Mouse (Mus musculus): Measurements from ENCODE around the gene Lsamp. TPM values are rescaled to one million over a fixed set of nuclear protein-coding genes. Genes with fewer than 3 reads are reported as not detected.

The Lsamp gene
- polyA plus RNA-seq, 1 experiment from 2014 or later, result 1.1 TPM

DNA sequence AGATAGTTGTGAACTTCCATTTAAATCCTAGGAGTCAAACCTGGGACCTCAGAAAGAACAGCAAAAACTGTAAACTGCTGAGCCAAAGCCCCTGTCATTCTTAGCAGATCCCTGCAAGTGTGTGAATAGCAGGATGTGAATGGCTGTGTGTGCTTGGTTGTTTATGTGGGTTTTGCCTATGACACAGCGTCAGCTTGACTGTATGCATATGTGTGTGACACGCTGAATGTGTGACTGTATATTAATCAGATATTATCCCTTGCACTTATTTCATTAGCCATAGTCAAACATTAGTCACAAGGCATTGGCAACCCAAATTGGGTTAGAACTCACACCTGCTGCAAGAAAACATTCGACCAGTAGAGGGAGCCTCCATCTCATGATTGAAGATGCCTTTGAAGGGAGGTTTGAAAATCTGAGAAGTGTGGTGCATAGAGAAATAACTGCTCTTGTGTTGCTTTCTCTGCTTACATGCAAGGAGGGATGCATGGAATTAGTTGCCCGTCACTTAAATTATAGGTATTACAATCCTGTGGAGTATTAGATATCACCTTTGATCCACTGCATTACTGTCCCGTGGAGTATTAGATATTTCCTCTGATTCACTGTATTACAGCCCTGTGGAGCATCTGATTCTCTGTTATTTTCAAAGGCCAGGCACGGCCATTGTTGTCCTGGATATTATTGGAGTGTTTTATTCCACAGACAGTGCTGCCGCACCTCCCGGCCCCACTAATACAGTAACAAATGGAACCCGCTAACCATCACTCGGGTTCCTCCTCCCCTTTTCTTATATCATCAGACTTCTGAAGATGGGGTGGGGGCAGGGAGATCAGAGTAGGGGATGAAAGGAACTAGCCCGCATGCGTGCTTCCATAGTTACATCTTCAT, 1274.2 kb downstream of the Lsamp start:
- WGBS, result 54% methylated on average over 12 of the region's 12 CpGs

GRCm38 (mm10) chr16:41275999-41276671, 1292.0 kb downstream of the Lsamp start:
- 82% methylated on average over 2 of the region's 2 CpGs for WGBS
- H3K36me3 ChIP-seq, result no peaks in the 10 kb centered on the region
- no peaks in the 10 kb centered on the region for H3K9me3 ChIP-seq (replicated peaks)

More for the DNA sequence above, 1274.2 kb downstream of the Lsamp start:
- Histone ChIP-seq H3K27ac (ENCODE audit: poor library complexity, severe bottlenecking) (no peak overlapping the region), H3K4me1 (replicated peaks) (no peaks in the 10 kb centered on the region), H3K9ac (no peak overlapping the region), H3K27me3 (replicated peaks) (no peaks in the 10 kb centered on the region), H3K4me3 (no peak overlapping the region), H3K9me3 (replicated peaks) (no peaks in the 10 kb centered on the region), H3K4me2 (no peak overlapping the region), H3K36me3 (no peaks in the 10 kb centered on the region)
- ATAC-seq (ENCODE audit: insufficient number of reproducible peaks, low FRiP score), result 0 out of 2 replicates have a peak, but pooled peaks have one; percentile 29

GRCm38 (mm10) chr16:41317992-41318391, 1333.8 kb downstream of the Lsamp start:
- Histone ChIP-seq H3K4me3 (no peak overlapping the region), H3K27me3 (replicated peaks) (no peaks in the 10 kb centered on the region), H3K9me3 (replicated peaks) (no peaks in the 10 kb centered on the region), H3K27ac (ENCODE audit: poor library complexity, severe bottlenecking) (no peak overlapping the region), H3K9ac (no peak overlapping the region), H3K4me1 (replicated peaks) (no peaks in the 10 kb centered on the region), H3K36me3 (no peaks in the 10 kb centered on the region), H3K4me2 (no peak overlapping the region)
- 64% methylated on average over 3 of the region's 3 CpGs for WGBS
- ATAC-seq (ENCODE audit: insufficient number of reproducible peaks, low FRiP score), result no peak

More at GRCm38 (mm10) chr16:41275999-41276671, 1292.0 kb downstream of the Lsamp start:
- Histone ChIP-seq H3K4me2 (no peak overlapping the region), H3K27ac (ENCODE audit: poor library complexity, severe bottlenecking) (no peak overlapping the region), H3K4me1 (replicated peaks) (no peaks in the 10 kb centered on the region), H3K4me3 (no peak overlapping the region), H3K27me3 (replicated peaks) (no peaks in the 10 kb centered on the region), H3K9ac (no peak overlapping the region)
- ATAC-seq (ENCODE audit: insufficient number of reproducible peaks, low FRiP score), result no peak

DNA sequence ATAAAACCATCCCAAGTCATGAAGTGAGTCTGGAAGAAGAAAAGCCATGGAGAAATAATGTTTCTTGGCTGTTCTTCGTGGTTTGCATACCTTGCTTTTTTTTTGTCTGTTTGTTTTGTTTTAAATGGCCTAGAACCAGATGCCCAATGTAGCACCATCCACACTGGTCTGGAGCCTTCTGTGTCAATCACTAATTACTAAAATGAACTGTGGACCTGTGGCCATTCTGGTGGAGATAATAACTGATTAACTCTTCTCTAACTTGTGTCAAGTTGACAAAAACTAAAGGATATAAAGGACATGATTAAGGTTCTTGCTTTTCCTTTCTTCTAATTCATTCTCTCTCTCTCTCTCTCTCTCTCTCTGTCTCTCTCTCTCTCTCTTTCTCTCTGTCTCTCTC, 1359.3 kb downstream of the Lsamp start:
- H3K4me1 ChIP-seq (replicated peaks), result no peaks in the 10 kb centered on the region
- no peaks in the 10 kb centered on the region for H3K9me3 ChIP-seq (replicated peaks)
- H3K36me3 ChIP-seq, result no peaks in the 10 kb centered on the region
- no peak overlapping the region for H3K4me2 ChIP-seq
- H3K4me3 ChIP-seq, result no peak overlapping the region
- WGBS, result 80% methylated on average over 1 of the region's 1 CpGs
- no peak for ATAC-seq (ENCODE audit: insufficient number of reproducible peaks, low FRiP score)
- H3K27me3 ChIP-seq (replicated peaks), result no peaks in the 10 kb centered on the region
- no peak overlapping the region for H3K27ac ChIP-seq (ENCODE audit: poor library complexity, severe bottlenecking)
- no peak overlapping the region for H3K9ac ChIP-seq

- Histone ChIP-seq H3K27ac (ENCODE audit: poor library complexity, severe bottlenecking) (no peak overlapping the region), H3K36me3 (no peaks in the 10 kb centered on the region), H3K9ac (no peak overlapping the region), H3K4me3 (no peak overlapping the region), H3K9me3 (replicated peaks) (no peaks in the 10 kb centered on the region), H3K4me1 (replicated peaks) (no peaks in the 10 kb centered on the region), H3K27me3 (replicated peaks) (no peaks in the 10 kb centered on the region), H3K4me2 (no peak overlapping the region)
- WGBS, result 78% methylated on average over 2 of the region's 2 CpGs
- no peak for ATAC-seq (ENCODE audit: insufficient number of reproducible peaks, low FRiP score)
Observed at GRCm38 (mm10) chr16:41365138-41365537, 1381.0 kb downstream of the Lsamp start.

DNA sequence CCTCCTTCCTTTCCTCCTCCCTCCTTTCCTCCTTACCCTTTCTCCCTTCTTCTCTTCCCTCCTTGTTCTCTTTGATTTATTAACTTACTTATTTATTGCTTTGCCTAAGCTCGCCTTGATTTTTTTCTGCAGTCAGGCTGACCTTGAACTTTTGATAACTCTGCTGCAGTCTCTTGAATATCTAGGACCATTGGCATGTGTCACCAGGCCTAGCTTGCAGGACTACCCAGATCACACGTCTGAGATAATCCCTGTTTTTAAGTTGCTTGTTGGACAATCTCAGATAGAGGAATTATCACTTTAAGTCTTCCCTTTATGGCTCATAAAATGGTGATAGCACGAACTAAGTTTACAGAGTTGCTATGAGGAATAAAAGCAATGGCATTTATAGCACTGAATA, 1399.5 kb downstream of the Lsamp start:
- 60% methylated on average over 3 of the region's 3 CpGs for WGBS
- H3K36me3 ChIP-seq, result no peaks in the 10 kb centered on the region
- no peak overlapping the region for H3K9ac ChIP-seq
- no peaks in the 10 kb centered on the region for H3K4me1 ChIP-seq (replicated peaks)
- H3K27me3 ChIP-seq (replicated peaks), result no peaks in the 10 kb centered on the region
- ATAC-seq (ENCODE audit: insufficient number of reproducible peaks, low FRiP score), result no peak
- H3K4me3 ChIP-seq, result no peak overlapping the region
- H3K4me2 ChIP-seq, result no peak overlapping the region
- no peak overlapping the region for H3K27ac ChIP-seq (ENCODE audit: poor library complexity, severe bottlenecking)
- H3K9me3 ChIP-seq (replicated peaks), result no peaks in the 10 kb centered on the region

- H3K4me2 ChIP-seq, result no peak overlapping the region
- H3K4me3 ChIP-seq, result no peak overlapping the region
- no peaks in the 10 kb centered on the region for H3K27me3 ChIP-seq (replicated peaks)
- 65% methylated on average over 1 of the region's 1 CpGs for WGBS
- H3K4me1 ChIP-seq (replicated peaks), result no peaks in the 10 kb centered on the region
- no peak overlapping the region for H3K27ac ChIP-seq (ENCODE audit: poor library complexity, severe bottlenecking)
- H3K9ac ChIP-seq, result no peak overlapping the region
- H3K9me3 ChIP-seq (replicated peaks), result no peaks in the 10 kb centered on the region
- ATAC-seq (ENCODE audit: insufficient number of reproducible peaks, low FRiP score), result no peak
- no peaks in the 10 kb centered on the region for H3K36me3 ChIP-seq
Observed at GRCm38 (mm10) chr16:41384288-41384687, 1400.1 kb downstream of the Lsamp start.

- Histone ChIP-seq H3K27me3 (replicated peaks) (no peaks in the 10 kb centered on the region), H3K4me3 (no peak overlapping the region), H3K9me3 (replicated peaks) (no peaks in the 10 kb centered on the region), H3K36me3 (no peaks in the 10 kb centered on the region), H3K4me1 (replicated peaks) (no peaks in the 10 kb centered on the region), H3K4me2 (no peak overlapping the region), H3K27ac (ENCODE audit: poor library complexity, severe bottlenecking) (no peak overlapping the region), H3K9ac (no peak overlapping the region)
- 54% methylated on average over 7 of the region's 7 CpGs for WGBS
- ATAC-seq (ENCODE audit: insufficient number of reproducible peaks, low FRiP score), result no peak
Observed at GRCm38 (mm10) chr16:41408850-41409249, 1424.7 kb downstream of the Lsamp start.

DNA sequence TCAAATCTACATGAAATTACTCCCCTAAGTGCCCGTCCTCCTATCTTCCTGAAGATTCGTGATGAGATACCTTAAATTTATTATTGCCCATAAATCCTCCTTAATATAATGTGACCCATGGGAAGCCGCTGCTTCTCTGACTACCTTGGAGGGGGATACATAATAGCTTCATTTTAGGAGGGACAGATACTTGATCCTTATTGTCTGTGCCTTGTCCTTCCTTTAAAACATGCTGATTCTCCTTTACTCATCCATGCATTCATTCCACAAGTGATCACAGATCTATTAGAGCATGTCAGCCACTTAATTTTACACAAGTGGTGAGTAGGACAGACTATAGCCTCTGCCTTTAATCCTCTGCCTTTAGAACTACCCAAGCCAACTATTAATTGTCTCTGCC, 1426.5 kb downstream of the Lsamp start:
- Histone ChIP-seq H3K9ac (no peak overlapping the region), H3K4me3 (no peak overlapping the region), H3K4me1 (replicated peaks) (no peaks in the 10 kb centered on the region), H3K27ac (ENCODE audit: poor library complexity, severe bottlenecking) (no peak overlapping the region), H3K4me2 (no peak overlapping the region), H3K27me3 (replicated peaks) (no peaks in the 10 kb centered on the region), H3K36me3 (no peaks in the 10 kb centered on the region), H3K9me3 (replicated peaks) (no peaks in the 10 kb centered on the region)
- WGBS, result 71% methylated on average over 3 of the region's 3 CpGs
- ATAC-seq (ENCODE audit: insufficient number of reproducible peaks, low FRiP score), result no peak

DNA sequence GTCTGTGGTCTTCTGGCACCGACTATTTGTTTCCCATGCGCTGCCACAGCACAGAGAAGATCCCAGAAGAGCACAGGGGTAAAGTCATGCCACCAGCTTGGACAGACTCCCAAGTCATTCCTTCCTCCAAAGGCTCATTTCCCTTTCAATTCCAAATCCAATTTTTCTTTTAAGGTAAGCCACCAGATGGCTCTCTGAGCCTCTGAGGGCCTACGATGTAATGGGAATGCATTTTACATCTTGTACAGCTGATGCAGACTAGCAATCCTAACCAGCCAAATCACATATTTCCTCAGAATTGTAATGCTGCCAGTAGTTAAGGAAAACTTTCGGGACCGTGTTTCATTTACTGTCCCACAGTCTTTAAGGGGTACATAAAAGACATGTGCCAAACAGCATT, 1433.2 kb downstream of the Lsamp start:
- no peak overlapping the region for H3K9ac ChIP-seq
- H3K36me3 ChIP-seq, result no peaks in the 10 kb centered on the region
- H3K4me2 ChIP-seq, result no peak overlapping the region
- no peaks in the 10 kb centered on the region for H3K9me3 ChIP-seq (replicated peaks)
- 80% methylated on average over 5 of the region's 5 CpGs for WGBS
- no peaks in the 10 kb centered on the region for H3K4me1 ChIP-seq (replicated peaks)
- no peak overlapping the region for H3K4me3 ChIP-seq
- no peak for ATAC-seq (ENCODE audit: insufficient number of reproducible peaks, low FRiP score)
- H3K27ac ChIP-seq (ENCODE audit: poor library complexity, severe bottlenecking), result no peak overlapping the region
- H3K27me3 ChIP-seq (replicated peaks), result no peaks in the 10 kb centered on the region

DNA sequence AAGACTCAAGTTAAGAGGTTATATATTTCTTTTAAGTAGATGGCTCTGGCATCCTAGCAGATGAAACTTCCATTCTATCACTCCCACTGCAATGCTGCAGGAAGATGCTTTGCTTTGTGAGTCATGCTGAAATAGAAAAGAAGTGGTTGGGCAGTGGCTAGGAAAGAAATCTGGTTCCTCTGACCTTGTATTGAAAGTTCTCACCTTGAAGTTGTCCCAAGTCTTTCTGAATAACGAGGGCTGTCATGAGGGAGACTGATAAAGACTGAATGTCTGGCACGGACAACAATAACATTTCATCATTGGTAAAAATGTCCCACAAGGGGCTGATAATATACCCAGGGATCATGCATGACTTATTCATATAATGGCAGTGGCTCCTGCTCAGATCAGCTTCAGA, 1483.2 kb downstream of the Lsamp start:
- Histone ChIP-seq H3K4me1 (replicated peaks) (no peaks in the 10 kb centered on the region), H3K9ac (no peak overlapping the region), H3K4me3 (no peak overlapping the region), H3K27me3 (replicated peaks) (no peaks in the 10 kb centered on the region), H3K9me3 (replicated peaks) (no peaks in the 10 kb centered on the region), H3K27ac (ENCODE audit: poor library complexity, severe bottlenecking) (no peak overlapping the region), H3K4me2 (no peak overlapping the region), H3K36me3 (no peaks in the 10 kb centered on the region)
- WGBS, result 37% methylated on average over 2 of the region's 2 CpGs
- no peak for ATAC-seq (ENCODE audit: insufficient number of reproducible peaks, low FRiP score)

All from heart, embryonic 12.5 days (tissue).